Mouse (Mus musculus): ENCODE data around the gene Fam222a.

- TF ChIP-seq CTCF (IDR thresholded peaks at IDR 0.05; ENCODE audit: low read depth), result no peak
- no peak for TF ChIP-seq EP300 (IDR thresholded peaks at IDR 0.05; ENCODE audit: low read depth)
Measured at GRCm38 (mm10) chr5:114585682-114586081, 17.9 kb downstream of the Fam222a start.

Measured in heart, postnatal 0 days (tissue).